Mouse (Mus musculus) erythroid progenitor cell, adult 5-6 weeks (primary cell): Measurements from ENCODE around the gene Gpr137c. TPM values are rescaled to one million over a fixed set of nuclear protein-coding genes. Genes with fewer than 3 reads are reported as not detected.

Source experiments
- ATAC-seq: replicated peaks from 2 replicates; pipeline ENCODE4 v1.8.0; 2016; ENCODE audit warnings: moderate number of reproducible peaks, mild to moderate bottlenecking, moderate TSS enrichment, inconsistent platforms; ENCODE audit not compliant: poor library complexity, low FRiP score, severe bottlenecking
- total RNA-seq, 2 experiments: library from RNA; stranded (forward) in 1 of 2; stranded (reverse) in 1 of 2; fragments of 150-400 nt in 1 of 2; fragments of 186-747, 209-891 nt in 1 of 2; gene quantifications; 2 replicates each; pipeline versions ENCODE4 v1.2.3 to v1.2.4; 2015 to 2017; ENCODE audit warnings: low replicate concordance in 2 of 2

Gene Gpr137c
- total RNA-seq, 2 experiments from 2014 or later: 1.3 to 2.1 TPM

GRCm38 (mm10) chr14:45275816-45276215 lies 56.3 kb downstream of the Gpr137c start:
- no peak for ATAC-seq

DNA sequence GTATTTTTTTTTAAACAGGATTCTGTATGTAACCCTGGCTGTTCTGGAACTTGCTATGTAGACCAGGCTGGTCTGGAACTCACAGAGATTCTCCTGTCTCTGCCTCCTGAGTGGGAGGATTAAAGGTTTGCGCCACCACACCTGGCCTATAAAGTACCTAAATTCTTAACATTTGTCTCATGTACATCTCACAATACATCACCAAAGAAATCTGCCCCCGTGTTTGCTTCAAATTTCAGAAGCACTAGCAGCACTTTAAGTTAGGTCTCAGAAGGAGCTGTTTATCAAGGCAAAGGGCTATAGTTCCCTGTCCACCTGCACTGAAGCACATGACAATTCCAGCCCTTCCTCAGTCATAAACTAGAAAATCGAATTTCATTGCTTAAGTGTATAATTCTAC lies 62.5 kb downstream of the Gpr137c start:
- no peak for ATAC-seq

GRCm38 (mm10) chr14:45291608-45292007 lies 72.1 kb downstream of the Gpr137c start:
- ATAC-seq: no peak

GRCm38 (mm10) chr14:45303939-45304338 lies 84.4 kb downstream of the Gpr137c start:
- ATAC-seq: no peak

DNA sequence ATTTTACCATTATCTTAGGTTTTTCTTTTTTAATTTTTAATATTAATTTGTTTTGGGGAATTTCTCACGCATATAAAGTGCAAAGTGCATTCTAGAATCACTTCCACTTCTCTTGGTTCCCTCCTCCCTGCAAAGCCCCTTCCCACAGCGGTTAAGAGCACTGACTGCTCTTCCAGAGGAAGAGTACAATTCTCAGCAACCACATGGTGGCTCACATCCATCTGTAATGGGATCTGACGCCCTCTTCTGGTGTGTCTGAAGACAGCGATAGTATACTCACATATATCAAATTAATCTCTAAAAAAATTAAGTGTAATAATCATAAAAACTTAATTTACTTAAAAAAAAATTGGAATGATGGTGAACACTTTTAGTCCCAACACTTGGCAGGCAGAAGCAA lies 84.9 kb downstream of the Gpr137c start:
- ATAC-seq: no peak

DNA sequence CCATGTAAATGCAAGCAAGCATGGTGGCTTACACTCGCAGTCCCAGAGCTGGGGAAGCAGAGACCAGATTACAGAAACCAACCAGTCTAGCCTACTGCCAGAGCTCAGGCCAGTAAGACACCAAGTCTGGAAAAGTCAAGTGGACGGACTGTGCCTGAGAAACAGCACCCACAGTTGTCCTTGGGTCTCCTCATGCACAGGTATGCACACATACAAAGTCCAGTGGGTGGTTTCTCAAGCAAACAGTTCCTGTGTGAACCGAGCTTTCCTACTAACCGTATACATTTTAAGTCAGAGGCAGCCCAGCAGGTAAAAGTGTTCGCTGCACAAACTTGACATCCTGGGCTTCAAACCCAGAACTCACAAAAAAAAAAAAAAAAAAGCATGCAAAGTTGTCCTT lies 86.3 kb downstream of the Gpr137c start:
- no peak for ATAC-seq

GRCm38 (mm10) chr14:45307630-45308328 lies 88.3 kb downstream of the Gpr137c start:
- ATAC-seq: 0 out of 2 replicates have a peak, but pooled peaks have one; percentile 19

- no peak for ATAC-seq
Observed at GRCm38 (mm10) chr14:45309646-45310045, 90.1 kb downstream of the Gpr137c start.

- ATAC-seq: no peak
Observed at GRCm38 (mm10) chr14:45310101-45310500, 90.6 kb downstream of the Gpr137c start.

DNA sequence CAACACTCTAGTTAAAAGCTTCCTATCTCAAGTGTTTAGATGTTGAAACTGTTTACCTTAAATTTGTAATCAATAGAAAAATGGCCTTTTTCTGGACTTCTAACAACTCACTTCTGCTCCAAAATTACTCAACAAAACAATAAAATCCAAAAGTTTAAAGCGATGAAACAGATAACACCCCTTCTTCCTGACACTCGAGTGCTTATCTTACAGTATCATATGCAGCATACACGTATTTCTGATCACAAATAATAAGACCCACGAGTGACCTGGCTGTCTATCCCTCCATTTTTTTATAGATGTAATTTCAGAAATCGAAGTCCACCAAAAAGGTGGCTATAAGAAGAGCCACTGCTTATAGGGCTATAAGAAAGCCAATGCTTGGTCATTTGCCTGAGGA lies 97.4 kb downstream of the Gpr137c start:
- no peak for ATAC-seq

DNA sequence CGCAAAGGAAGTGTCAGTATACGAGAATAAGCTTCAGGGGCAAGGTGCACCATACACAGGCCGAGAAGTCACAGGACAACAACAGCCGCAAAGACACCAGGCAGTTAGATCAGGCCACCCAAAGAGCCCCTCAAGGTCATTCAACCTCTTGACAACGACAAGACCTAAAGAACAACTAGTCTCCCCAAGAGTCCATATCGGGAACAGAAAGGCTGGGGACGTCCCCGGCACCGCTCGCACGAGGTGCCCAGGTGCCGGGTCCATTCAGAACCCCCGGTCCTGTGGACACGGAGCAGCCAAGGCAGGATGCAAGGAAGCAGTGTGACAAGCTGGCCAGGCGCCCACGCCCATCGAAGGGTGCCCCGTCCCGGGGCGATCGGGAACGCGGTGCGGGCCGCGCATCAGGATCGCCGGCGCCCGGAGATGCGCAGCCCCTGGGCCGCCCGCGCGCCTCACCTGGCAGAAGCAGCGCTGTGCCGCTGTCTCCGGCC lies 98.4 kb downstream of the Gpr137c start:
- ATAC-seq: peak; percentile 39

GRCm38 (mm10) chr14:45318426-45319236 lies 99.1 kb downstream of the Gpr137c start, which contains the start of gene Ero1l:
Gene Ero1l, minus strand, starts transcription at chr14:45318771.
- peak; percentile 78 for ATAC-seq

GRCm38 (mm10) chr14:45319237-45319610 lies 99.7 kb downstream of the Gpr137c start:
- peak; percentile 32; the same call in 1 of the 2 replicates for ATAC-seq

GRCm38 (mm10) chr14:45320111-45320510 lies 100.6 kb downstream of the Gpr137c start:
- ATAC-seq: no peak

GRCm38 (mm10) chr14:45321067-45321466 lies 101.5 kb downstream of the Gpr137c start:
- no peak for ATAC-seq

GRCm38 (mm10) chr14:45321622-45322021 lies 102.1 kb downstream of the Gpr137c start:
- peak; percentile 32; the same call in 1 of the 2 replicates for ATAC-seq

GRCm38 (mm10) chr14:45322450-45322849 lies 102.9 kb downstream of the Gpr137c start:
- no peak for ATAC-seq

DNA sequence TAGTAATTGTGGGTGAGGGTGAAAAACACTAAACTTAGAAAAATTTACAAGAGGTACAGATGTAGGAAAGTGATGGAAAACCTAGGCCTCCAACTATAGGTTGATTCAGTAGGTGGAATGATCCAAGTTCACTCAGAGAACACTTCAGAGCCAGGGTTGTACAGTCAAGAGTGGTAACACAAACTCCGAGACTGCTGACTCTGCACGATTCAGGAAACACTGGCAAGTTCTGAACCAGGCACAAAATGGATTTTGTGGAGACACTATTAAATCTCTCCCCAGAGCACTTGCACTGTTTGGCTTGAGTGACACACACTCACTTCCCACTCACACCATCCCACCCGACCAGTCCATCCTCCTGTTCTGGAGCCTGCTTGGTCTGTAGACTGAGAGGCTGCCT lies 103.8 kb downstream of the Gpr137c start:
- ATAC-seq: no peak

- no peak for ATAC-seq
Observed at GRCm38 (mm10) chr14:45325471-45325870, 106.0 kb downstream of the Gpr137c start.

DNA sequence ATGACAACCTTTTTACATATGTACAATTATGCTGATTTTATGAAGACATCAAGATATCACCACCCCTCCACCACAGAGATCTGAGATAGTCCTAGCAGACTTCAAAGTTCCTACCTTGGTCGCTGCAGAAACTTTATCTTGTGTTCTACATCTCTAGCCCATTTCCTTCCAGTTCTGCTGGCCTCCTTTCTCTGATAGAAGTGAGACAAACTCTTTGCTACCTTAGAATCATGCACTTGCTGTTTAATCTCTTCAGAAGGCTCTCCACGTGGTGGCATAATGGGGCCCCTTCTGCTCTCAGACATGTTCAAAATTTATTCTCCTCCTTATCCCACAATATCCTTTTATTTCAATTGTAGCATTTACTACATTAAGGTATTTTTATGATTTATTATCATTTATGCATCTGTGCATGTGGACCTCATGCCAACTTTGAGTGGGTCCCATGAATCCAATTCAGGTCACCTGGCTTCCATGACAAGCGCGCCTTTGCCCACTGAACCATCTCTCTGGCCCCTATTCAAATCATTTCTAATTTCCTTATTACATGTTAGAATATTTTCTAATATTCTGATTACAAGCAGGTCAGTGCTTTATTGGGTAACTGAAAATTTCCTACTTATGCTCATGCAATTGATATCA lies 108.7 kb downstream of the Gpr137c start:
- ATAC-seq: no peak
